Mouse (Mus musculus): ENCODE results near the gene Nme4. TPM values are rescaled to one million over a fixed set of nuclear protein-coding genes. Genes with fewer than 3 reads are reported as not detected.
"Not testable (repeated sequence)": the region's sequence is repeated elsewhere in the genome, so short reads cannot be mapped to it uniquely, and the experiment has no call there.

Gene Nme4
- polyA plus RNA-seq, 1 experiment from 2014 or later: 48.8 TPM

- Histone ChIP-seq H3K36me3 (peaks cover 39% of the 10 kb centered on the region), H3K9ac (peak overlapping the region; percentile 87), H3K4me2 (peak overlapping the region; percentile 77), H3K4me1 (replicated peaks) (peaks cover 21% of the 10 kb centered on the region), H3K9me3 (replicated peaks) (no peaks in the 10 kb centered on the region), H3K27me3 (peaks cover 4% of the 10 kb centered on the region; the same call in 1 of the 2 replicates), H3K27ac (no peak overlapping the region), H3K4me3 (peak overlapping the region; percentile 89)
- ATAC-seq (replicated peaks; ENCODE audit: insufficient number of reproducible peaks, insufficient read depth, low FRiP score, low read depth): no peak
- WGBS: 83% methylated on average over 7 of the region's 7 CpGs
Observed at GRCm38 (mm10) chr17:26124560-26124959, 29.2 kb upstream of the Nme4 start.

GRCm38 (mm10) chr17:26123267-26123684 lies 27.9 kb upstream of the Nme4 start, which contains the start of gene Mrpl28:
Mrpl28 (plus strand) TSS chr17:26123500.
- Histone ChIP-seq H3K36me3 (peaks cover 30% of the 10 kb centered on the region), H3K27ac (peak within 1 kb of the TSS; percentile 41), H3K9ac (peak within 1 kb of the TSS; percentile 87), H3K4me1 (replicated peaks) (peaks cover 21% of the 10 kb centered on the region), H3K27me3 (peaks cover 13% of the 10 kb centered on the region), H3K9me3 (replicated peaks) (no peaks in the 10 kb centered on the region), H3K4me3 (peak within 1 kb of the TSS; percentile 89), H3K4me2 (peak within 1 kb of the TSS; percentile 77)
- WGBS: under 1% methylated on average over 32 of the region's 32 CpGs
- peak; percentile 87 for ATAC-seq (replicated peaks; ENCODE audit: insufficient number of reproducible peaks, insufficient read depth, low FRiP score, low read depth)

GRCm38 (mm10) chr17:26122431-26123140 lies 27.2 kb upstream of the Nme4 start:
- WGBS: 62% methylated on average over 5 of the region's 5 CpGs
- no peak for ATAC-seq (replicated peaks; ENCODE audit: insufficient number of reproducible peaks, insufficient read depth, low FRiP score, low read depth)
- peaks cover 20% of the 10 kb centered on the region for H3K27me3 ChIP-seq
- peaks cover 24% of the 10 kb centered on the region for H3K36me3 ChIP-seq
- peak overlapping the region; percentile 89; the same call in 1 of the 2 replicates for H3K4me3 ChIP-seq
- peaks cover 21% of the 10 kb centered on the region for H3K4me1 ChIP-seq (replicated peaks)
- no peaks in the 10 kb centered on the region for H3K9me3 ChIP-seq (replicated peaks)
- no peak overlapping the region for H3K4me2 ChIP-seq
- no peak overlapping the region for H3K27ac ChIP-seq
- H3K9ac ChIP-seq: no peak overlapping the region

GRCm38 (mm10) chr17:26119766-26120710 lies 24.6 kb upstream of the Nme4 start:
- Histone ChIP-seq H3K27me3 (peaks cover 46% of the 10 kb centered on the region), H3K36me3 (peaks cover under 1% of the 10 kb centered on the region; the same call in 1 of the 2 replicates), H3K9me3 (replicated peaks) (no peaks in the 10 kb centered on the region), H3K4me1 (replicated peaks) (peaks cover 18% of the 10 kb centered on the region), H3K9ac (no peak overlapping the region), H3K4me2 (no peak overlapping the region), H3K27ac (no peak overlapping the region), H3K4me3 (no peak overlapping the region)
- no peak; the same call in 1 of the 2 replicates for ATAC-seq (replicated peaks; ENCODE audit: insufficient number of reproducible peaks, insufficient read depth, low FRiP score, low read depth)
- 45% methylated on average over 33 of the region's 33 CpGs for WGBS

- ATAC-seq (replicated peaks; ENCODE audit: insufficient number of reproducible peaks, insufficient read depth, low FRiP score, low read depth): no peak
- Histone ChIP-seq H3K4me1 (replicated peaks) (peaks cover 19% of the 10 kb centered on the region), H3K36me3 (no peaks in the 10 kb centered on the region), H3K27ac (no peak overlapping the region), H3K27me3 (peaks cover 78% of the 10 kb centered on the region), H3K9me3 (replicated peaks) (no peaks in the 10 kb centered on the region), H3K9ac (no peak overlapping the region), H3K4me2 (no peak overlapping the region), H3K4me3 (no peak overlapping the region)
- 78% methylated on average over 17 of the region's 17 CpGs for WGBS
Observed at GRCm38 (mm10) chr17:26116503-26117258, 21.3 kb upstream of the Nme4 start.

- H3K9me3 ChIP-seq (replicated peaks): no peaks in the 10 kb centered on the region
- no peak overlapping the region for H3K4me2 ChIP-seq
- WGBS: 56% methylated on average over 3 of the region's 3 CpGs
- no peak overlapping the region for H3K27ac ChIP-seq
- H3K9ac ChIP-seq: no peak overlapping the region
- ATAC-seq (replicated peaks; ENCODE audit: insufficient number of reproducible peaks, insufficient read depth, low FRiP score, low read depth): no peak
- no peak overlapping the region for H3K4me3 ChIP-seq
- peaks cover 19% of the 10 kb centered on the region for H3K4me1 ChIP-seq (replicated peaks)
- peaks cover 85% of the 10 kb centered on the region for H3K27me3 ChIP-seq
- H3K36me3 ChIP-seq: no peaks in the 10 kb centered on the region
Observed at GRCm38 (mm10) chr17:26115956-26116487, 20.6 kb upstream of the Nme4 start.

GRCm38 (mm10) chr17:26115205-26115898 lies 19.9 kb upstream of the Nme4 start:
- Histone ChIP-seq H3K9ac (no peak overlapping the region), H3K4me2 (no peak overlapping the region), H3K36me3 (no peaks in the 10 kb centered on the region), H3K4me3 (no peak overlapping the region), H3K27ac (no peak overlapping the region), H3K9me3 (replicated peaks) (no peaks in the 10 kb centered on the region), H3K4me1 (replicated peaks) (peaks cover 18% of the 10 kb centered on the region), H3K27me3 (peaks cover 91% of the 10 kb centered on the region)
- no peak for ATAC-seq (replicated peaks; ENCODE audit: insufficient number of reproducible peaks, insufficient read depth, low FRiP score, low read depth)
- 72% methylated on average over 7 of the region's 7 CpGs for WGBS

- 66% methylated on average over 7 of the region's 7 CpGs for WGBS
- ATAC-seq (replicated peaks; ENCODE audit: insufficient number of reproducible peaks, insufficient read depth, low FRiP score, low read depth); H3K9me3 ChIP-seq (replicated peaks); H3K36me3 ChIP-seq; H3K4me3 ChIP-seq; H3K9ac ChIP-seq; H3K27ac ChIP-seq; H3K4me2 ChIP-seq: not testable (repeated sequence)
- Histone ChIP-seq H3K4me1 (replicated peaks) (peaks cover 14% of the 10 kb centered on the region), H3K27me3 (peaks cover 91% of the 10 kb centered on the region)
Observed at GRCm38 (mm10) chr17:26114461-26114860, 19.1 kb upstream of the Nme4 start.

GRCm38 (mm10) chr17:26114061-26114460 lies 18.7 kb upstream of the Nme4 start:
- 11% methylated on average over 8 of the region's 8 CpGs for WGBS
- peak overlapping the region; percentile 64 for H3K4me3 ChIP-seq
- no peak overlapping the region for H3K27ac ChIP-seq
- H3K4me1 ChIP-seq (replicated peaks): peaks cover 14% of the 10 kb centered on the region
- H3K9me3 ChIP-seq (replicated peaks): no peaks in the 10 kb centered on the region
- H3K36me3 ChIP-seq: no peaks in the 10 kb centered on the region
- peaks cover 87% of the 10 kb centered on the region for H3K27me3 ChIP-seq
- no peak for ATAC-seq (replicated peaks; ENCODE audit: insufficient number of reproducible peaks, insufficient read depth, low FRiP score, low read depth)
- peak overlapping the region; percentile 58; the same call in 1 of the 2 replicates for H3K9ac ChIP-seq
- H3K4me2 ChIP-seq: peak overlapping the region; percentile 96

GRCm38 (mm10) chr17:26113181-26113948 lies 18.0 kb upstream of the Nme4 start, which contains the start of gene Tmem8:
Tmem8 (plus strand) TSS chr17:26113299.
- Histone ChIP-seq H3K4me1 (replicated peaks) (peaks cover 14% of the 10 kb centered on the region), H3K9me3 (replicated peaks) (no peaks in the 10 kb centered on the region)

More at GRCm38 (mm10) chr17:26113181-26113948, 18.0 kb upstream of the Nme4 start, which contains the start of gene Tmem8:
- Histone ChIP-seq H3K4me2 (peak within 1 kb of the TSS; percentile 96), H3K27ac (no peak within 1 kb of the TSS), H3K36me3 (no peaks in the 10 kb centered on the region), H3K9ac (peak within 1 kb of the TSS; percentile 58), H3K27me3 (peaks cover 84% of the 10 kb centered on the region), H3K4me3 (peak within 1 kb of the TSS; percentile 64)
- peak; percentile 54; the same call in 1 of the 2 replicates for ATAC-seq (replicated peaks; ENCODE audit: insufficient number of reproducible peaks, insufficient read depth, low FRiP score, low read depth)
- WGBS: under 1% methylated on average over 74 of the region's 75 CpGs
